Mouse (Mus musculus) cerebellum, postnatal 10 days (tissue): Measurements from ENCODE around the gene Trim16.

Experiments used
- DNase-seq, 2 experiments: peaks; one replicate each; pipeline ENCODE4 v3.0.0; 2021; ENCODE audit warnings: mixed read lengths in 2 of 2

The Trim16 gene

GRCm38 (mm10) chr11:62831906-62832305, 11.9 kb downstream of the Trim16 start:
- DNase-seq = no peak

DNA sequence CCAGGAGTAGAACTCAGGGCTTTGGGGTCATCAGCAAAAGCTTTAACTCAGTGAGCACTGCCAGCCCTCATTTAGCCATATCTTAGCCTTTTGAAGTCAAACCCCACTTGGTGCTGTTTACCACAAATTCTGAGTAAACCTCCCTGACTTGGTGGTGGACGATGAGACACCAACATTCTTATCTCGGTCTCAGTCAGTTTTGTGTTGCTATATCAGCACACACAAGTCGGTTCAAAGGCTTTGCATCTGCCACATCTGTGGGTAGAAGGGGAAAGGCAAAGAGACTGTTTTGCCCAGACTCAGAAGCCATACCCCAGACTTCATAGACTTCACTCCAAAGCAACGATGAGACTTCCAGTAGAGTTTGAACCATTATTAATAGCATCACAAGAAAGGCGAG, 24.5 kb downstream of the Trim16 start:
- no peak for DNase-seq

DNA sequence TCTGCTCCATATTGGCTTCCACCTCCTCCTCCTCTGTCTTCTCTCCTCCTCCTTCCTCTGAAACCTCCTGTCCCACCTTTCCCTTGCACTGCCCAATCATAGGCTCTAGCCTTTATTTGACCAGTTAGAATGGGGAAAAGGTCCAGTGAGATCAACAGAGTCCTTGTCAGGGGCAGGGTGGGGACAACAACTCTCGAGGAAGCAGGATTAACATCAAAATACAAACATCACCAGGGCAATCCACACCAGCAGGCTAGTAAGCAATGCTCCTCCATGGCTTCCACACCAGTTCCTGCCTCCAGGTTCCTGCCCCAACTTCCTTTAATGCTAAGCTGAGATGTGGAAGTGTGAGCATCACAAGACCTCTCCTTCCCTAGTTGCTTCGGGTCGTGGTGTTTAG, 25.7 kb downstream of the Trim16 start:
- no peak for DNase-seq

DNA sequence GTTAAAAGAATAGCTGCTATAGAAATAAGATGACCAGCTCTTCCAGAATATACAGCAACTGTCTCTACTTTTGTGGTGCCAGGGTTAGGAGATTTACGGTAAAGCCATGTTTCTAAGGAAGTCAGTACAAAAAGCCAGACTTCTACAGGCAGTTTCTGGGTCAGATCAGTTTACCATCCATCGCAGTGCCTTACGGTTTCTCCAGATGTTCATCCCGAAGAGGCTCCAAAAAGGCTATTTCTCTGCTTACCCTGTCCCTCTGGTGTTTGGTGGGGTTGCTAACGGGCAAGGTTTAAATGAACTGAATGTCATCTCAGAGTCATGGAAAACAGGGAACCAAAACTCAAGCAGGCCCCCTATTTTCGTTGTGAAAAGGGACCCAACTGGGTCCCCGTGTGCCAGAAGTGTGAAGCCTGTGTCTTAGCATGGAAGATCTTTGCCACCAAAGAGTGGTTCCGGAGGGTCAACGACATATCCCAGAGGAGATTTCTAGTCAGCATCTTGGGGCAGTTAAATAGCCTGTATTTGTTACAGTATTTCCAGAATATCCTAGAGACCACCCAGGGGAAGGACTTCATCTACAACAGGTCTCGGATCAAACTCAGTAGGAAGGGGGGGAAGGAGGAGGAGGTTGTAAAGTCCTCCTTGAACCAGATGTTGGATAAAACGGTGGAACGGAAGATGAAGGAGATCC, 27.1 kb downstream of the Trim16 start, which contains the start of gene Fbxw10:
Gene Fbxw10, plus strand, starts transcription at position 109 of the 694 bp plus-strand sequence.
- DNase-seq = peak in 1 of 2 experiments; percentile 14

- no peak for DNase-seq
These were observed 27.7 kb downstream of the Trim16 start for GRCm38 (mm10) chr11:62847655-62848191.

DNA sequence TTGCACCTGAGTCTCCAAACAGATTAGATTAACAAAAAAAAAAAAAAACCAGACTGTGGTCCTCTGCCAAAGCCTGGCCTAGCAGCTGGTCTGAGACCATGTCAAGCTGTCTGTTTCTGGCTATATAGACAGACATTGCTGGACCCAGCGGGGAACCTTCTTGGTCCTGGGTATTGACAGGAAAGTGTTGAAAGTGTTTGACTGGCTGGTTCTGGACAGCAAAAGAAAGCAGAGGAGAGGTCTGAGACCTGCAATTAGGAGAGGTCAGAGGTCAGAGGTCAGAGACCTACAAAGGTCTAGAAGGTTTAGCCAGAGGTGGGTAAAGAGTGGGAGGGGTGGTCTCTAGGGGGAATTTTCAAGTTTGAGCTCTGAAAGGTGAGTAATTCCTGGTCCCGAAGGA, 28.3 kb downstream of the Trim16 start:
- DNase-seq = peak; percentile 64 to 68

DNA sequence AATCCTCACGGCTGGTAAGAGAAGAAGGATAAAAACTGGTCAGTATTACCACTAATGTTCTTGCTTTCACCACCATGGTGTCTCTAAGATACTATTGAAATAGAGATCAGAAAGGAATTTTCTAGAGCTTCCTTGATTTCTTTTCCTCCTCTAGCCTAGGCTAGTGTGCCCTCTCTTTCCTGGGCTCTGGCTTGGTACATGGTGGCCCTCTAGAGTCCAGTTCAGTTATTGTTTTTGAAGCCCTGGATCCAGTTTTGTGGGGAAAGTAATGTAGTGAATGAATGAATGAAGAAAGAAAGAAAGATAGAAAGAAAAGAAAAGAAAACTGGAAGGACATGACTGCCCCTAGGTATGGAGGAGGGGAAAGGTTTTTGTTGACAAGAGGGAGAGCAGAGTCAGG, 31.2 kb downstream of the Trim16 start:
- DNase-seq = peak; percentile 30 to 50

GRCm38 (mm10) chr11:62853334-62853733, 33.3 kb downstream of the Trim16 start:
- no peak for DNase-seq

- no peak for DNase-seq
These were observed 45.5 kb downstream of the Trim16 start for GRCm38 (mm10) chr11:62865562-62865961.

GRCm38 (mm10) chr11:62866685-62867084, 46.7 kb downstream of the Trim16 start:
- DNase-seq = no peak

DNA sequence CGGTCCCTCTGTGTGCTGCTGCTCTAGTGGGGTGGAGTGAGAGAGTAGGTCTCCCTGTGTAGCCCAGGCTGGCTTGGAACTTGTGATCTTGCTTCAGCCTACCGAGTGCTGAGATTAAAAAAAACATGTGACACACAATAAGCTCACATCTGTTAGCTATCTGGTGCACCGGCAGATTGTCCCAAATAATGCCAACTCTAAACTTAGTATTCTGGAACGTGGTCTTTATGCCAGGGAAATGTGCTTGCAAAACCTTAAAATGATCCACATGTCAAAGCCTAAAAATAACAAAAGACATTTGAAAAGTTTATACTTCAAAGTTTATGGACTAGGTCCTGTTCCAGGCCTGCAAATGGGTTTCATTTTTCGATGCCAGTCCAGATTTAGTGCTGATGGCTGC, 49.2 kb downstream of the Trim16 start:
- DNase-seq = no peak

- no peak for DNase-seq
These were observed 49.8 kb downstream of the Trim16 start for GRCm38 (mm10) chr11:62869715-62870371.

DNA sequence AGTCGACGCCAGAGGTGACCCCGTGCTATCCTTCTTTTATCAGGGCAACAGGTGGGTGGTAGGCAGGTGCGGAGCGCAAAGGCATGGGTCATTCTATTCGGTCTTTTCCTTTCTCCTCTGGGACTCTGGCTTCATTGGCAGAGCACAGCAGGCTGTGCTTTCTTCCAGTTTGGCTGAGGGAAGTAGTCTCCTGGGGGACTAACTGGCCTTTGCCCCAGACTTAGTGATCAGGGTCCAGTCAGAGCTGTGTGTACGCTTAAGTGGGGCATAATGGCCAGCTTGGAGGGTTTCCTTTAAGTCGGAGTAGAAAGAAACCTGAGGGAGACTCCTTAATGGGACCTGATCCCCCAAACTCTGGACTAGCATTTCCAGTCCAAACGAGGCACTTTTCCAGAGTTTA, 53.4 kb downstream of the Trim16 start:
- DNase-seq = no peak

DNA sequence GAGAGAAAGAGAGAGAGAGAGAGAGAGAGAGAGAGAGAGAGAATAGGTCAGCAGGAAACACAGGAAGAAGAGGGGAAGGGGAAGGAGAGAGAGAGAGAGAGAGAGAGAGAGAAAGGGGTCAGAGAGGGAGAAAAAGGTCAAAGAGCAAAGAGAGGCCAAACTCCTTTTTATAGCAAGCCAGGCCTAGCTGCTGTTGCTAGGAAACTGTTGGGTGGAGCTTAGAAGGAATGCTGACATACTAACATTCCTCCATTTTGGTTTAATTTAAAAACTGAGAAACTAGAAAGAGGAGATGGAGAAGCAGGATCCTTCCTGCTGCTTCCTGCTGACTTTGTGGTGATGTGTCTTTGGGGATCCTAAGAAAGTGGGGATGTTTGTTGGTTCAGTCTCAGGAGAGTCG, 55.7 kb downstream of the Trim16 start:
- no peak for DNase-seq

GRCm38 (mm10) chr11:62876445-62876844, 56.4 kb downstream of the Trim16 start:
- DNase-seq = no peak

DNA sequence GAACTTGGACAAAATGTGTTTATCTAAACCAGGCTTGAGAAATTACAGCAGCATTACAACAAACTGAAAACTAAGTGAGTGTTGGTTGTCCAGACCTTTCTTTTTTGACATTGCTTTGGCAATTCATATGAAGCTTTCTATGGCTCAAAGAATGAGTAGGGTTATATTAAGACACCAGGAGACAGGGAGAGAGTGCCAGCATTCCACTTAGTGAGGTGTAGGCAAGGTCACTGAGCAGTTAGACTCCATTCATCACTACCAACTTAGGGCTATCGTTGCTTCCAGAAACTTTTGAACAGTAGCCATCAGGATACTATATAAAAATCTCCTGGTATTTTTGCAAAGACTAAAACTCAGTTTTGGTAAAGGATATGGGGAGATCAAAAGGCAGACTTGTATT, 57.4 kb downstream of the Trim16 start:
- no peak for DNase-seq

- DNase-seq = peak in 1 of 2 experiments; percentile 14
These were observed 58.7 kb downstream of the Trim16 start for GRCm38 (mm10) chr11:62878728-62879127.

DNA sequence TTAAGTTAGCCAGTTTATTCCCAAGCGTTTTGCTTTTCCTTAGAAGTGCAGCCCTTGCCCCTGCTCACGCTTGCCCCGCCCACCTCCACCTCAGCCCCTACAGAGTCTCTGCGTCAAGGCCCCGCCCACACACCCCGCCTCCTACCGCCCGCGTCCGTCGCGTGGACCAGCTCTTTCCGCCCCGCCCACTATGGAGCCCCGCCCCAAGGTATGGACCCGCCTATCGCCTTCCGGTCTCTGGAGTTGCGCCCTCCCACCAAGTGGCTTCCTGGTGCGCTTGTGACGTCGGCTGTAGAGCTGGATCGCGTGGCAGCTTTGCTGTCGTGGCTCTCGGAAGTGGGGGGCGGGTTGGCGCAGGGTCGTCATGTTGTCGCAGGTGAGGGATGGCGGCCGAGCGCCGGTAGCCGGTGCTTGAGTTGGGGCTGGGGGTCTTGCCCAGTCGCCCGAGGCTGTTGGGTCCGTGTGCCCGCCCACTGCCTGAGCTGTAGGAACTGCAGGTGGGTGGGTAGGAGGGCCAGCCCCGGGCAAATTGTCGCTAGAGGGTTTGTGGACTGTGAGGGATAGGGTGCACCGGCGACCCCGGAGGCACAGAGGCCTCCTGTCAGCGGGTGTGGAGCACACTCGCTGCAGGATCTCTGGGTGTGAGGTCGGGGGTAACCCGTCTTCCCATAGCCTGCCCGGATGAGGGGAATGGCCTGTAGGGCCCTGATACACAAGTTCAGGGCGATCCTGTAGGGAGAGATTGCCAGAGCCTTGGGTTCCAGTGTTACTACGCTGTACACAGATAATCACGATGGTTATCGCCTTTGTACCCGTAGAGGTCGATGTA, 59.4 kb downstream of the Trim16 start, which contains the start of gene Tvp23b:
Gene Tvp23b, plus strand, starts transcription at position 236 of the 829 bp plus-strand sequence.
- peak; percentile 100 for DNase-seq

- no peak for DNase-seq
These were observed 63.4 kb downstream of the Trim16 start for GRCm38 (mm10) chr11:62883407-62883806.

GRCm38 (mm10) chr11:62885323-62885722, 65.3 kb downstream of the Trim16 start:
- DNase-seq = no peak

GRCm38 (mm10) chr11:62890796-62891195, 70.8 kb downstream of the Trim16 start:
- no peak for DNase-seq

DNA sequence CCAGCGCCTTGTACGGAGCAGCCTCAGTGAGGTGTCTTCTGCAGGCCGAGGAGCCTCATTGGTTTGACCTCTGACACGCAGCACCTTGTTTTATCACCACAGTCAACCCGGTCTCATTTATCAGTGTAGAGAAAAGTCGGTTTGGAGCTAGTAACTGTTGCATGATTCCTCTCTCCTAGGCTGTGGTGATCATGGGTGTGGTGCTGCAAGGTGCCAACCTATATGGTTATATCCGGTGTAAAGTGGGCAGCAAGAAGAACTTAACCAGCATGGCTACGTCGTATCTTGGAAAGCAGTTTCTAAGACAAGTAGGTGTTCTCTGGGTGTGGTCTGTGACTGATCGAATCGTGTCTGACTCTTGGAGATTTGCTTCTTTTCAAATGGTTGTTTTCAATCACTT, 71.7 kb downstream of the Trim16 start:
- DNase-seq = no peak
